Mouse (Mus musculus) liver, embryonic 12.5 days (tissue): ENCODE measurements around the gene Ntm. TPM values are rescaled to one million over a fixed set of nuclear protein-coding genes. Genes with fewer than 3 reads are reported as not detected.

Source experiments
- ATAC-seq: fragments of 200-750 bp; cut with Nextera tagmentation; 2 replicates; pipeline ENCODE4 v1.8.0; 2017; ENCODE audit warnings: moderate number of reproducible peaks, mild to moderate bottlenecking, moderate library complexity
- H3K27ac ChIP-seq: fragments of 300-500 bp; sonication (generic); 2 replicates; pipeline ENCODE4 v1.5.1; 2016; ENCODE audit warnings: mild to moderate bottlenecking
- H3K27me3 ChIP-seq: fragments of 300-500 bp; sonication (generic); replicated peaks from 2 replicates; pipeline ENCODE4 v1.6.1; 2016; ENCODE audit warnings: mild to moderate bottlenecking, moderate library complexity
- H3K36me3 ChIP-seq: fragments of 300-500 bp; sonication (generic); 2 replicates; pipeline ENCODE4 v1.6.1; 2016; ENCODE audit warnings: mild to moderate bottlenecking, moderate library complexity
- H3K4me1 ChIP-seq: fragments of 300-500 bp; sonication (generic); 2 replicates; pipeline ENCODE4 v1.6.1; 2016
- H3K4me2 ChIP-seq: fragments of 300-500 bp; sonication (generic); 2 replicates; pipeline ENCODE4 v1.6.1; 2016; ENCODE audit warnings: mild to moderate bottlenecking, moderate library complexity
- H3K4me3 ChIP-seq: fragments of 300-500 bp; sonication (generic); 2 replicates; pipeline ENCODE4 v1.5.1; 2016; ENCODE audit warnings: mild to moderate bottlenecking, moderate library complexity
- H3K9ac ChIP-seq: fragments of 300-500 bp; sonication (generic); 2 replicates; pipeline ENCODE4 v1.6.1; 2016; ENCODE audit warnings: mild to moderate bottlenecking, moderate library complexity
- H3K9me3 ChIP-seq: fragments of 300-500 bp; sonication (generic); replicated peaks from 2 replicates; pipeline ENCODE4 v1.6.1; 2016; ENCODE audit warnings: mild to moderate bottlenecking, moderate library complexity
- WGBS: fragments of 180-500 bp; shearing (Covaris S2); methylation state at CpG from one replicate; pipeline ENCODE4 v1.1.7; 2016; ENCODE audit not compliant: insufficient replicate concordance; 5-methylcytosine and 5-hydroxymethylcytosine counted together
- polyA plus RNA-seq: library from polyadenylated mRNA; unstranded; fragments of >200 nt; fragmentation: Nextera tagmentation; extraction: Ambion mirVana; gene quantifications from 2 replicates; pipeline ENCODE4 v1.2.1, GENCODE M21; 2016

The Ntm gene
- polyA plus RNA-seq, 1 experiment from 2014 or later = 1.7 TPM

DNA sequence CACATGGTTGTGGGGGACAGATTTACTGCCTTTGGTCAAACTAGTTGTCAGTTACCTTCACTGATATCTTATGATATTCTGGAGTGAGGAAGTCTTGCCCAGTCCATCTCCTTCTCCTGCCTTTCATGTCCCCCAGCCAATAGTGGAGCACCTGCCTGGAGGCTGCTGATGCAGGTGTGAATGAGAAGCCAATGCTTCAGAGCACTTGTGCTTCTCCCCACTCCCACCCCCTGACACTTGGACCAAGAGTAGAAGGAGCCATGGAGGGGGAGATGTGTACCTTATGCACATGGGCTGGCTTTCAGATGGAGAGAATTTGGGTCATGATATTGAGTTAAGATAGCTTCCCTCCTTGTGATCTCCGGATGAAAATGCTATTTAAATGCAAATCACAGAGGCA is 747.7 kb downstream of the Ntm start:
- Histone ChIP-seq H3K9ac (no peak overlapping the region), H3K27ac (no peak overlapping the region), H3K36me3 (no peaks in the 10 kb centered on the region), H3K27me3 (no peaks in the 10 kb centered on the region), H3K9me3 (no peaks in the 10 kb centered on the region), H3K4me2 (no peak overlapping the region), H3K4me3 (no peak overlapping the region), H3K4me1 (no peaks in the 10 kb centered on the region)
- ATAC-seq = no peak
- WGBS = 48% methylated on average over 1 of the region's 1 CpGs

DNA sequence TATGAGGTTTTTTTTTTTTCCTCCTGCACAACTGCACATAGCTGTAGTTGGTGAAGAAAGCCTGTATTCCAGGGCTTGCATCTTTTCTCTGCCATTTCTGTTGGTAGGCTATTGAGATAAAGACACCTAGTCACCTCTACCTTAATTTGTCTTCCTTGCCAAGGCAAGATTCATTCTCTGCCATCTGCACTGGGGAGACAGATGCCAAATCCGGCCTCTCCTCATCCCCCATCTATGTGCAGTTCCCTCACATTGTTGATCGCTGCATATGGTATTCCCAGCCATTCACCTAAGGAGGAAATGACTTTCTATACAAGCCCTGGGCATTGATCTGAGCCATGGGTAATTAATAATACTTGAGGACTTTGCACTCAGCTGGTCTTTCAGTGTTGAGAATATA is 753.7 kb downstream of the Ntm start:
- WGBS = 63% methylated on average over 2 of the region's 2 CpGs
- Histone ChIP-seq H3K4me3 (no peak overlapping the region), H3K9me3 (no peaks in the 10 kb centered on the region), H3K9ac (no peak overlapping the region), H3K4me2 (no peak overlapping the region), H3K27ac (no peak overlapping the region), H3K27me3 (no peaks in the 10 kb centered on the region), H3K36me3 (no peaks in the 10 kb centered on the region), H3K4me1 (no peaks in the 10 kb centered on the region)
- no peak for ATAC-seq

DNA sequence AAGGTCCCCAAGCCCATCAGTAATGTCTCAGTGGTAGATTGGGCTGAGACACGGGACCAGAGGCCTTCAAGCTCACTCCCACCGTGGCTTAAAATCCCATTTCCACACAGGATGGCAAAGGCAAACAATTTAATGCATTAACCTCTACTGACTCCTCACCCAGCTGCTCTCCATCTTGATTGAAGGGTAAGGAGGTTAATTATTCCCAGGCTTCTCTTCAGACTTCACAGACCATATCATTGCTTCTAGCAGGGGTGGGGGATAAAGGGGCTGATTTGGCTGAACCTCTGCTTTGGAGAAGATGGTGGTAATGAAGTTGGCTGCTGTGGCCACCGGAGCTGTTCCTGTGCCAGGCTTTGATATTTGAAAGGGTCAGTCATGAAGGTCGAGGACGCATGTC is 754.8 kb downstream of the Ntm start:
- Histone ChIP-seq H3K4me2 (no peak overlapping the region), H3K27me3 (no peaks in the 10 kb centered on the region), H3K27ac (no peak overlapping the region), H3K4me3 (no peak overlapping the region), H3K9ac (no peak overlapping the region), H3K4me1 (no peaks in the 10 kb centered on the region), H3K9me3 (no peaks in the 10 kb centered on the region), H3K36me3 (no peaks in the 10 kb centered on the region)
- ATAC-seq = no peak
- 58% methylated on average over 5 of the region's 5 CpGs for WGBS

DNA sequence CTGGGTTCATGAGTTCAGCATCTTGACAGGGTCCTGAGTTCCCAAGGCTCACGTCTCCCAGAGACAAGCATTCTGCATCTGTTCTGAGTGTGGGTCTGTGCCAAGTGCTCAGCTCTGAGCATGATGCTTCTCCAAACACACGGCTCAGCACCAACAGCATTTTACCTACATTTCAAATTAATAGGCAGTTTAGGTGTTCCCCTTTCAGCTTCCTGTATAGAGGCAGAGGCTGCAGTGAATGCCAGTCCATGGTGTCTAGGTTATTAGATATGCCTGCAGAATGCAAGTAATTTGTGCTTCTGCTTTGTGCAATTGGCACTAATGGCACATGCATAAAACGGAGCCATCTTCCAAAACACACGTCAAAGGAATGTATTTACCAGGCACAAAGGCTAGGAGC is 757.3 kb downstream of the Ntm start:
- H3K9ac ChIP-seq = no peak overlapping the region
- H3K4me1 ChIP-seq = no peaks in the 10 kb centered on the region
- 50% methylated on average over 4 of the region's 4 CpGs for WGBS
- no peaks in the 10 kb centered on the region for H3K27me3 ChIP-seq
- H3K4me2 ChIP-seq = no peak overlapping the region
- no peak for ATAC-seq
- no peaks in the 10 kb centered on the region for H3K36me3 ChIP-seq
- no peaks in the 10 kb centered on the region for H3K9me3 ChIP-seq
- no peak overlapping the region for H3K27ac ChIP-seq
- H3K4me3 ChIP-seq = no peak overlapping the region

DNA sequence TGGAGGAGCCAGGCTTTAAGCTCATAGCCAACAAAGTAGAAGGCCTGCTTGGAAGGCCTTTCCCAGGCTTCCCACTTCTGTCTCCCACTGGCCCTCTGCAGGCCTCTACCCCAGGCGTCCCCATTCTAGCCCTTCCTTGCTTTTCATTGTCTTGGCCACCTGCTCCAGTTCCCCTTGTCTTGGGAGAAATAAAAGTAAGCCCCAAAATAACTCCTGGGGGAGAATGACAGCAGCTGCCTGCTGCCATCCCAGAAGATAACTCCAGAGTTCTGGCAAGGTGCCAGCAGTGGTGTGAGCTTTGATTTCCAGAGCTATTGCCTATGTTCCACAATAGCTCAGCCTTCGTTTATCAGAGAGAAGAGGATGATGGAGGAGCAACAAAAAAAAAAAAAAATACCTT is 760.7 kb downstream of the Ntm start:
- H3K27me3 ChIP-seq = no peaks in the 10 kb centered on the region
- ATAC-seq = no peak
- no peak overlapping the region for H3K27ac ChIP-seq
- H3K4me2 ChIP-seq = no peak overlapping the region
- WGBS = 31% methylated on average over 2 of the region's 2 CpGs
- H3K36me3 ChIP-seq = no peaks in the 10 kb centered on the region
- H3K4me1 ChIP-seq = no peaks in the 10 kb centered on the region
- H3K9ac ChIP-seq = no peak overlapping the region
- H3K4me3 ChIP-seq = no peak overlapping the region
- no peaks in the 10 kb centered on the region for H3K9me3 ChIP-seq

DNA sequence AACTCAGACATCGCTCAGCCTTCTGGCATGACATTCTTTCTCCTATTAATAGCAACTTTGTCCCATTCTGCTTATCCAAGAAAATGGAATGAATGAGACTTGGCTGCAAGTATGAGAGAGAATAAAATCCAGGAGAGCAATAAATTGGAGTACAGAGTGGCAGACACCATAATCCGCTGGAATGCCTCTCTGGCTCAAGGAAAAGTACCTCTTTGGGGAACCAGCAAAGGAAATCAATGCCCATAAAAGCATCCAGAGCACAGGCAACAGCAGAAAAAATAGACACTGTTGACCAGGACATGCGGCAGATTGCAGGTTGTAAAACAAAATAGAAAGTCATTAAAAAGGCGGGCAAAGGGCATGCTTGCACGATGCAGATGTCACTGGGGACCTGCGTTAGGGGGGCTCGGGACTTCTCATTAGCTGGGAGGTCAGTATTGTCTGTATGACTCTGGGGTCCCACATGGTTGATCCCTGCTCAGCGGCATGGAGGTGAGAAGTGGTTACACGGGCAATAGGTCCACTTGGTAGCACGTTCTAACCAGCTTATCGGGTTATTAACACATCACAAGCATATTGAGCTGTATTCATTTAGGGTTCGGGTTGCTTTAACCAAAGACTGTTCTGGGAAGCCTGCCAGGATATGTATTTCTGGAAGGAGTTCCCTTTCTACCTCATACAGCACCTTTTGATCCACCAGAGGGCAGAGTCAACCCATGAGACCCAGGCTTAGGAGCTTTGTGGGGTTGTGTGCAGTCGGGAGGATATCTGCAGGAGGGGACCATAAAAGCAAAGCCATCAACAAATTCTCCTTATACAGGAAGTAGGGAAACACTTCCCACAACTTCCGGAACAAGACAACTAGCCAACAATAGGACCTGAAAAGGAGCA is 761.5 kb downstream of the Ntm start:
- ATAC-seq = no peak
- no peak overlapping the region for H3K27ac ChIP-seq
- H3K9ac ChIP-seq = no peak overlapping the region
- no peaks in the 10 kb centered on the region for H3K4me1 ChIP-seq
- WGBS = 60% methylated on average over 14 of the region's 14 CpGs
- no peak overlapping the region for H3K4me3 ChIP-seq
- no peak overlapping the region for H3K4me2 ChIP-seq
- H3K9me3 ChIP-seq = no peaks in the 10 kb centered on the region
- no peaks in the 10 kb centered on the region for H3K27me3 ChIP-seq
- H3K36me3 ChIP-seq = no peaks in the 10 kb centered on the region

DNA sequence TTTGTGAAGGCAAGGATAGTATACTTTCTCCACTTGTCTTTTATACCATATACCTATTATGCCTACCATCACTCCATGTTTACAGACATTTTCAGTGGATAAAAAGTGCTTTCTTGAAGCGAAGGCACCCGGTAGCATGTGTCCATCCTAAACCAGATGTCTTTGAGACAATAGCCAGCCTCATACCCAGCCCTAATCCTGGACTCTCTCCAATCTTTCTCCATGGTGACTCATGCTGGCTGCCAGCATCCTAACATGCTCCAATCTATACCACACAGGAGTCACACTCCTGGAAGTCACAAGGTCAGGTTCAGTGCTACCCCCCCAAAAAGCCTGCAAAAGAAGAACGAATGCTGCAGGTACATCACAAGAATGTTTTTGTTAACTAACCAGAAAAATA is 765.9 kb downstream of the Ntm start:
- H3K4me2 ChIP-seq = no peak overlapping the region
- ATAC-seq = no peak
- H3K36me3 ChIP-seq = no peaks in the 10 kb centered on the region
- no peak overlapping the region for H3K27ac ChIP-seq
- H3K4me3 ChIP-seq = no peak overlapping the region
- H3K27me3 ChIP-seq = no peaks in the 10 kb centered on the region
- H3K9me3 ChIP-seq = no peaks in the 10 kb centered on the region
- H3K4me1 ChIP-seq = no peaks in the 10 kb centered on the region
- WGBS = 69% methylated on average over 3 of the region's 3 CpGs
- H3K9ac ChIP-seq = no peak overlapping the region

DNA sequence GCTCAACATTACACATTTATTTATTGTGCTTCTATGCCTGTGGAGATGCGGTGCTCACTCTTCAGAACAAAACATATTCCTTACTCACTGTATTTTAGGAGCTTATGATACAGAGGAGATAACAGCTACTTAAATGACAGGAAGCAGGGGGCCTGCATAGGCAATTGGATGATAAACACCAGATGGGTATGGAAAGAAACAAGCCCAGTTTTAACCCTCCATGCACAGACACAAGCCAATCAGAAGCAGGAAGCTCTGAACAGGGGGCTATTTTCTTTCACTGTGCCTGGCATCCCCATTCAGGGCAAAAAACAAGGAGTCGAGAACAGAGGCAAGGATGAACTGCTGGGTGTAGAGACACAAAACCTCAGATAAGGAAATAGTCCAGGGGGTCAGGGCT is 768.7 kb downstream of the Ntm start:
- Histone ChIP-seq H3K4me1 (no peaks in the 10 kb centered on the region), H3K36me3 (no peaks in the 10 kb centered on the region), H3K9ac (no peak overlapping the region), H3K9me3 (no peaks in the 10 kb centered on the region), H3K27ac (no peak overlapping the region), H3K27me3 (no peaks in the 10 kb centered on the region), H3K4me3 (no peak overlapping the region), H3K4me2 (no peak overlapping the region)
- WGBS = 47% methylated on average over 2 of the region's 2 CpGs
- no peak for ATAC-seq

DNA sequence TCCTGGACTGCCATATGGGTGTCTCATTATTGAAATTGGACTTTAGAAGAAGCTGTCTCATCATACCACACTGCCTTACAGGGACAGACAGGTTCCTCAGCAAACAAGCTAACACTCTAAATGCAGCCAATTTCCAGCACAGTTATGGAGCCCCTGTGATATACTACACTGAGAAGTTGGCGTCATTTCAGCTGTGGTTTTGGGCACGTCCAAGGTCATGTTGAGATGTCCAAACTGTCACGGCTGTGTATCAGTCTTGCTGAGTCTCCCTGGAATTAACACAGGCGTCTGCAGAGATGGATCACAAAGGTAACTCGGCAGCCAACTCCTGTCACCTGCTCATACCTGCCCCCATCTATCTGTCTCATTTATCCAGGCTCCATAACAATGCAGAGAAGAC is 779.9 kb downstream of the Ntm start:
- 62% methylated on average over 5 of the region's 5 CpGs for WGBS

DNA sequence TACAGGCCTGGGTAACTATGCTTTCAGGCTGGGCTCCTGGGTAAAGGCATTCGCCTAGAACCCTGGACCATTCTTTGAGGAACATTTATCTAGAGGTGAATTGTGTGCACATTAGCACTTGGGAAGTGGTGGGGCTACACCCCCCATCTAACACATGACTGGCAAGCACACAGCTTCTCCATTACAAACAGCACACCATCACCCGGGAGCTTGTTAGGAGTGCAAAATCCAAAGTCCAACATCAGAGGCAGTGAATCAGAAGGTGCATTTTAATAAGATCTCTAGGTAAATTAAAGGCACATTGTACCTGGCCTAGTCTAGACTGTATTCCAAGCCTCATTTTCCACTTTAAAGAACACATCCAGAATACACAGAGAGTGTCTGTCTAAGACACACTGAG is 781.3 kb downstream of the Ntm start:
- WGBS = 66% methylated on average over 2 of the region's 2 CpGs
- no peak for ATAC-seq
- H3K4me3 ChIP-seq = no peak overlapping the region

More for the DNA sequence above, 779.9 kb downstream of the Ntm start:
- Histone ChIP-seq H3K27ac (no peak overlapping the region), H3K4me1 (no peaks in the 10 kb centered on the region), H3K4me2 (no peak overlapping the region), H3K4me3 (no peak overlapping the region), H3K9ac (no peak overlapping the region), H3K9me3 (no peaks in the 10 kb centered on the region), H3K27me3 (no peaks in the 10 kb centered on the region), H3K36me3 (no peaks in the 10 kb centered on the region)
- no peak for ATAC-seq

DNA sequence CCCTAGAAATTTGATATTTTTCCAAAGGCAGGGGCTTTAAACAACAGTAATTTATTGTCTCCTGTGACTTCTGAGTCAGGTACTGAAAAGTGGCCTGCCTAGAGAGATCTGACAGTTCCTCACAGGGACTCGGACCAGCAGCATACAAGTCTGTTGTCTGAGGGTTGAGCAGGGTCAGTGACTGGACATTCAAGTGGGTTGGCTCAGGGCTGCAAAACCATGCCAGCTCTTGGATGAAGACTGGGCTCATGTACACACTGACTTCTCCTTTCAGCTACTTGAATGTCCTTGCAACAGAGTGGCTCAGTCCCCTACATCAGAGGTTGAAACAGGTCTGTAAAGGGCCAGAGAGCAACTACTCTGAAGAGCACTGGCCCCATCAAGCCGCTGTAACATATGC is 797.2 kb downstream of the Ntm start:
- no peak for ATAC-seq
- Histone ChIP-seq H3K4me3 (no peak overlapping the region), H3K36me3 (no peaks in the 10 kb centered on the region), H3K9me3 (no peaks in the 10 kb centered on the region), H3K4me2 (no peak overlapping the region), H3K9ac (no peak overlapping the region), H3K27ac (no peak overlapping the region), H3K27me3 (no peaks in the 10 kb centered on the region), H3K4me1 (no peaks in the 10 kb centered on the region)
- WGBS = 42% methylated on average over 2 of the region's 2 CpGs

More for the DNA sequence above, 781.3 kb downstream of the Ntm start:
- Histone ChIP-seq H3K27ac (no peak overlapping the region), H3K9me3 (no peaks in the 10 kb centered on the region), H3K4me1 (no peaks in the 10 kb centered on the region), H3K27me3 (no peaks in the 10 kb centered on the region), H3K36me3 (no peaks in the 10 kb centered on the region), H3K9ac (no peak overlapping the region), H3K4me2 (no peak overlapping the region)

DNA sequence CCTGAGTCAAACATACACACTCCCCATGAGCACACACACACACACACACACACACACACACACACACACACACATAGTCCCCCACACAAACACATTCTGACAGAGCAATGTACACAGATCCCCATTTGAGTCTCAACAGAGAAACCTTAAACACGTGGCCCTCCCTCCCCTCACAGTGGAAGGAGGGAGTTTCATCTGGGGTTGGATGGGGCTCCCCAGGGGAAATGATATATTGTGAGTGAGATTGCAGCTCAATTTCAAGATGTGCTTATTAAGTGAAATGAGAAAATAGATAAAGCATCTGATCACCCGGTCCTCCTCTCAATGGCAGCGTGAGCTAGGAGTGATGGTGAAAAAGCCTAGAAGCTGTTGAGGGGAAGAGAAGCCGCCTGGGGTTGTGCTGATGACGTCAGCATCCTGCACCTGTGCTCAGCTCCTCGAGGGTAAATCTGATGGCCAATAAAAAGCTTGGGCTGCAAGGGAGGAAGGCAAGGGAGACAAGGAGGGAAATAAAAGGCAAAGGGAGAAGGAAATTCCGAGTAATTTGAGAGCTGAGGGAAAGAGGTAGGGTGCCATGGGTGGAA is 801.8 kb downstream of the Ntm start:
- no peaks in the 10 kb centered on the region for H3K36me3 ChIP-seq
- H3K27me3 ChIP-seq = no peaks in the 10 kb centered on the region
- H3K9ac ChIP-seq = no peak overlapping the region
- ATAC-seq = no peak
- H3K9me3 ChIP-seq = no peaks in the 10 kb centered on the region
- H3K4me1 ChIP-seq = no peaks in the 10 kb centered on the region
- H3K27ac ChIP-seq = no peak overlapping the region
- H3K4me3 ChIP-seq = no peak overlapping the region
- no peak overlapping the region for H3K4me2 ChIP-seq
- 33% methylated on average over 7 of the region's 7 CpGs for WGBS
